Mouse (Mus musculus) lung, embryonic 16.5 days (tissue): Measurements from ENCODE around the gene Sfi1. TPM values are rescaled to one million over a fixed set of nuclear protein-coding genes. Genes with fewer than 3 reads are reported as not detected.
"Not testable (repeated sequence)": the region's sequence is repeated elsewhere in the genome, so short reads cannot be mapped to it uniquely, and the experiment has no call there.

Experiments
- ATAC-seq: fragments of 200-750 bp; cut with Nextera tagmentation; 2 replicates; pipeline ENCODE4 v1.8.0; 2017; ENCODE audit warnings: low read depth, mild to moderate bottlenecking, moderate library complexity
- H3K27ac ChIP-seq: fragments of 300-500 bp; sonication (generic); 2 replicates; pipeline ENCODE4 v1.5.1; 2014; ENCODE audit warnings: mild to moderate bottlenecking, control low read depth, low read length
- H3K27me3 ChIP-seq: fragments of 300-500 bp; sonication (generic); 2 replicates; pipeline ENCODE4 v1.6.1; 2014; ENCODE audit warnings: low read depth, low read length, mixed read lengths; ENCODE audit not compliant: control insufficient read depth, insufficient read depth
- H3K36me3 ChIP-seq: fragments of 300-500 bp; sonication (generic); 2 replicates; pipeline ENCODE4 v1.6.1; 2014; ENCODE audit warnings: low read length; ENCODE audit not compliant: control insufficient read depth, insufficient read depth
- H3K4me1 ChIP-seq: fragments of 300-500 bp; sonication (generic); replicated peaks from 2 replicates; pipeline ENCODE4 v1.6.1; 2014; ENCODE audit warnings: low read length, mixed read lengths; ENCODE audit not compliant: control insufficient read depth, insufficient read depth
- H3K4me2 ChIP-seq: fragments of 300-500 bp; sonication (generic); 2 replicates; pipeline ENCODE4 v1.6.1; 2014; ENCODE audit warnings: low read depth, low read length, control low read depth
- H3K4me3 ChIP-seq: fragments of 300-500 bp; sonication (generic); 2 replicates; pipeline ENCODE4 v1.5.1; 2014; ENCODE audit warnings: mild to moderate bottlenecking, low read length, control low read depth
- H3K9ac ChIP-seq: fragments of 300-500 bp; sonication (generic); 2 replicates; pipeline ENCODE4 v1.6.1; 2014; ENCODE audit warnings: low read length, control low read depth
- H3K9me3 ChIP-seq: fragments of 300-500 bp; sonication (generic); 2 replicates; pipeline ENCODE4 v1.6.1; 2016; ENCODE audit warnings: low read length; ENCODE audit not compliant: control insufficient read depth
- WGBS: fragments of 180-500 bp; shearing (Covaris S2); extraction: QIAGEN DNeasy Blood & Tissue Kit; methylation state at CpG from one replicate; pipeline ENCODE4 v1.1.7; 2014; 5-methylcytosine and 5-hydroxymethylcytosine counted together
- polyA plus RNA-seq: library from polyadenylated mRNA; unstranded; fragments of >200 nt; fragmentation: Nextera tagmentation; extraction: Ambion mirVana; gene quantifications from 2 replicates; pipeline ENCODE4 v1.2.1, GENCODE M21; 2015

The Sfi1 gene
- polyA plus RNA-seq, 1 experiment from 2014 or later, result 13.7 TPM

GRCm38 (mm10) chr11:3179726-3180092 is 13.6 kb downstream of the Sfi1 start:
- H3K9me3 ChIP-seq, ATAC-seq, H3K9ac ChIP-seq, H3K4me1 ChIP-seq, H3K4me3 ChIP-seq, H3K36me3 ChIP-seq, H3K27ac ChIP-seq, H3K27me3 ChIP-seq, H3K4me2 ChIP-seq: not testable (repeated sequence)
- WGBS, result 87% methylated on average over 7 of the region's 7 CpGs

- H3K27me3 ChIP-seq, H3K36me3 ChIP-seq, H3K4me2 ChIP-seq, H3K4me3 ChIP-seq, H3K9me3 ChIP-seq, H3K27ac ChIP-seq, H3K9ac ChIP-seq, H3K4me1 ChIP-seq, ATAC-seq: not testable (repeated sequence)
- 78% methylated on average over 6 of the region's 6 CpGs for WGBS
Observed at GRCm38 (mm10) chr11:3178968-3179725, 14.1 kb downstream of the Sfi1 start.

- not testable (repeated sequence) for H3K36me3 ChIP-seq, H3K9ac ChIP-seq, H3K4me2 ChIP-seq, H3K27ac ChIP-seq, H3K4me1 ChIP-seq, H3K27me3 ChIP-seq, H3K9me3 ChIP-seq, H3K4me3 ChIP-seq
- ATAC-seq, result peak; percentile 51
- 76% methylated on average over 11 of the region's 11 CpGs for WGBS
Observed at GRCm38 (mm10) chr11:3173425-3174318, 19.6 kb downstream of the Sfi1 start.

- not testable (repeated sequence) for H3K27ac ChIP-seq, ATAC-seq
- WGBS, result 42% methylated on average over 3 of the region's 6 CpGs
Observed at GRCm38 (mm10) chr11:3172526-3172925, 20.7 kb downstream of the Sfi1 start.

GRCm38 (mm10) chr11:3171931-3172330 is 21.3 kb downstream of the Sfi1 start:
- H3K4me1 ChIP-seq, H3K27ac ChIP-seq, H3K4me2 ChIP-seq, H3K36me3 ChIP-seq, H3K27me3 ChIP-seq, H3K9ac ChIP-seq, ATAC-seq, H3K4me3 ChIP-seq, H3K9me3 ChIP-seq: not testable (repeated sequence)
- 64% methylated on average over 1 of the region's 1 CpGs for WGBS

More at GRCm38 (mm10) chr11:3172526-3172925, 20.7 kb downstream of the Sfi1 start:
- not testable (repeated sequence) for H3K4me2 ChIP-seq, H3K36me3 ChIP-seq, H3K4me1 ChIP-seq, H3K9ac ChIP-seq, H3K27me3 ChIP-seq, H3K9me3 ChIP-seq, H3K4me3 ChIP-seq

GRCm38 (mm10) chr11:3169042-3169441 is 24.2 kb downstream of the Sfi1 start:
- ATAC-seq, result peak; percentile 23
- not testable (repeated sequence) for H3K9me3 ChIP-seq, H3K4me3 ChIP-seq, H3K9ac ChIP-seq, H3K4me1 ChIP-seq, H3K27ac ChIP-seq, H3K27me3 ChIP-seq, H3K4me2 ChIP-seq, H3K36me3 ChIP-seq
- 67% methylated on average over 2 of the region's 2 CpGs for WGBS

- 0 out of 2 replicates have a peak, but pooled peaks have one; percentile 1 for ATAC-seq
- not testable (repeated sequence) for H3K9me3 ChIP-seq, H3K27me3 ChIP-seq, H3K9ac ChIP-seq, H3K4me1 ChIP-seq, H3K36me3 ChIP-seq, H3K4me3 ChIP-seq, H3K27ac ChIP-seq, H3K4me2 ChIP-seq
- 66% methylated on average over 4 of the region's 4 CpGs for WGBS
Observed at GRCm38 (mm10) chr11:3167571-3168001, 25.7 kb downstream of the Sfi1 start.

- not testable (repeated sequence) for H3K27me3 ChIP-seq, H3K4me1 ChIP-seq, H3K36me3 ChIP-seq, H3K4me2 ChIP-seq, H3K9me3 ChIP-seq, H3K27ac ChIP-seq, H3K4me3 ChIP-seq, H3K9ac ChIP-seq
- WGBS, result 89% methylated on average over 4 of the region's 4 CpGs
- ATAC-seq, result peak; percentile 13; the same call in 1 of the 2 replicates
Observed at GRCm38 (mm10) chr11:3167129-3167528, 26.1 kb downstream of the Sfi1 start.

- not testable (repeated sequence) for H3K9ac ChIP-seq, H3K36me3 ChIP-seq, H3K4me2 ChIP-seq, ATAC-seq, H3K27ac ChIP-seq, H3K27me3 ChIP-seq, H3K4me1 ChIP-seq, H3K9me3 ChIP-seq, H3K4me3 ChIP-seq
Observed at GRCm38 (mm10) chr11:3166321-3166720, 26.9 kb downstream of the Sfi1 start.
